Mouse (Mus musculus) CH12.LX (cell line): Measurements from ENCODE around the gene Nbas. TPM values are rescaled to one million over a fixed set of nuclear protein-coding genes. Genes with fewer than 3 reads are reported as not detected.

Experiments used
- DNase-seq: peaks from one replicate; pipeline ENCODE4 v3.0.0-alpha.2; 2013; ENCODE audit errors: extremely low read depth
- H3K27ac ChIP-seq: 2 replicates; pipeline ENCODE4 v1.5.1; 2012; ENCODE audit warnings: low read depth, mild to moderate bottlenecking, control low read depth, moderate library complexity; ENCODE audit not compliant: insufficient read depth
- H3K27me3 ChIP-seq: replicated peaks from 2 replicates; pipeline ENCODE3; 2012; ENCODE audit warnings: inconsistent platforms
- H3K36me3 ChIP-seq, 2 experiments: replicated peaks in 1 of 2; 2 replicates each; pipeline versions ENCODE3 to v1.6.1; 2012; ENCODE audit warnings: inconsistent platforms in 1 of 2, low read length in 1 of 2, mild to moderate bottlenecking in 1 of 2, mixed read lengths in 1 of 2, moderate library complexity in 1 of 2; ENCODE audit not compliant: control insufficient read depth in 1 of 2, insufficient read depth in 1 of 2
- H3K4me1 ChIP-seq, 2 experiments: 2 replicates each; pipeline ENCODE4 v1.6.1; 2012; ENCODE audit warnings: inconsistent platforms in 1 of 2, moderate library complexity in 1 of 2; ENCODE audit not compliant: insufficient read depth in 2 of 2, control insufficient read depth in 1 of 2
- H3K4me2 ChIP-seq: 2 replicates; pipeline ENCODE4 v1.6.1; 2012; ENCODE audit warnings: low read depth, mild to moderate bottlenecking, control low read depth; ENCODE audit not compliant: poor library complexity, insufficient read depth, severe bottlenecking
- H3K4me3 ChIP-seq, 3 experiments: fragments of 150-350 bp in 1 of 3; sonication (generic) in 1 of 3; replicated peaks in 1 of 3; 2 replicates each; pipeline versions ENCODE3 to v1.5.1; 2011 to 2012; ENCODE audit warnings: low read depth in 2 of 3, low read length in 2 of 3, mild to moderate bottlenecking in 2 of 3, moderate library complexity in 2 of 3, control low read depth in 1 of 3, improper control_type of control experiment in 1 of 3, inconsistent platforms in 1 of 3, mixed read lengths in 1 of 3; ENCODE audit not compliant: poor library complexity in 1 of 3
- H3K79me2 ChIP-seq: replicated peaks from 2 replicates; pipeline ENCODE4 v1.6.1; 2012; ENCODE audit warnings: mild to moderate bottlenecking, moderate library complexity; ENCODE audit not compliant: control insufficient read depth, poor library complexity, insufficient read depth, severe bottlenecking; ENCODE audit errors: extremely low read depth
- H3K9ac ChIP-seq: 2 replicates; pipeline ENCODE4 v1.6.1; 2012; ENCODE audit warnings: low read depth, mild to moderate bottlenecking, control low read depth, moderate library complexity; ENCODE audit not compliant: insufficient read depth
- H3K9me3 ChIP-seq: replicated peaks from 2 replicates; pipeline ENCODE3; 2012; ENCODE audit warnings: low read length, inconsistent platforms, mixed read lengths
- BHLHE40 ChIP-seq: IDR thresholded peaks from 2 replicates; pipeline ENCODE4 v1.6.1; 2011; ENCODE audit warnings: mild to moderate bottlenecking, low read depth, low read length, improper control_type of control experiment
- E2F4 ChIP-seq: IDR thresholded peaks from 2 replicates; pipeline ENCODE4 v1.6.1; 2011; ENCODE audit warnings: low read depth, low read length, improper control_type of control experiment; ENCODE audit not compliant: insufficient replicate concordance
- ETS1 ChIP-seq: conservative IDR thresholded peaks from 2 replicates; pipeline ENCODE4 v1.6.1; 2012; ENCODE audit warnings: low read depth, mild to moderate bottlenecking, inconsistent platforms, low read length, improper control_type of control experiment, moderate library complexity
- GABPA ChIP-seq: IDR thresholded peaks from 2 replicates; pipeline ENCODE4 v1.6.1; 2012; ENCODE audit warnings: low read depth, low read length, improper control_type of control experiment, inconsistent platforms; ENCODE audit not compliant: insufficient replicate concordance
- HCFC1 ChIP-seq: IDR thresholded peaks from 2 replicates; pipeline ENCODE4 v1.6.1; 2012; ENCODE audit warnings: low read depth, mild to moderate bottlenecking, inconsistent platforms, low read length, improper control_type of control experiment
- IRF4 ChIP-seq: IDR thresholded peaks from 2 replicates; pipeline ENCODE4 v1.6.1; 2014; ENCODE audit warnings: low read depth, mild to moderate bottlenecking, inconsistent platforms, low read length, improper control_type of control experiment
- JUN ChIP-seq: IDR thresholded peaks from 2 replicates; pipeline ENCODE4 v1.6.1; 2011; ENCODE audit warnings: low read depth, mild to moderate bottlenecking, low read length, improper control_type of control experiment, moderate library complexity; ENCODE audit not compliant: insufficient read depth
- KAT2A ChIP-seq: IDR thresholded peaks from 2 replicates; pipeline ENCODE4 v1.6.1; 2012; ENCODE audit warnings: low read length, improper control_type of control experiment, inconsistent platforms; ENCODE audit not compliant: insufficient replicate concordance
- MAX ChIP-seq: IDR thresholded peaks from 2 replicates; pipeline ENCODE4 v1.6.1; 2011; ENCODE audit warnings: low read length, improper control_type of control experiment
- MYC ChIP-seq: IDR thresholded peaks from 2 replicates; pipeline ENCODE4 v1.6.1; 2011; ENCODE audit warnings: low read depth, mild to moderate bottlenecking, improper control_type of control experiment, low read length
- POLR2A ChIP-seq: IDR thresholded peaks from 2 replicates; pipeline ENCODE4 v1.6.1; 2011; ENCODE audit warnings: low read depth, mild to moderate bottlenecking, improper control_type of control experiment, low read length
- POLR2AphosphoS2 ChIP-seq: IDR thresholded peaks from 2 replicates; pipeline ENCODE4 v1.6.1; 2011; ENCODE audit warnings: low read depth, low read length, improper control_type of control experiment
- RAD21 ChIP-seq: IDR thresholded peaks from 2 replicates; pipeline ENCODE4 v1.6.1; 2011; ENCODE audit warnings: low read depth, mild to moderate bottlenecking, low read length, improper control_type of control experiment, moderate library complexity
- SIN3A ChIP-seq: IDR thresholded peaks from 2 replicates; pipeline ENCODE4 v1.6.1; 2012; ENCODE audit warnings: low read length, improper control_type of control experiment, inconsistent platforms
- TCF12 ChIP-seq: IDR thresholded peaks from 2 replicates; pipeline ENCODE4 v1.6.1; 2014; ENCODE audit warnings: low read depth, mild to moderate bottlenecking, inconsistent platforms, low read length, improper control_type of control experiment
- UBTF ChIP-seq: IDR thresholded peaks from 2 replicates; pipeline ENCODE4 v1.6.1; 2012; ENCODE audit warnings: low read depth, mild to moderate bottlenecking, inconsistent platforms, low read length, improper control_type of control experiment, moderate library complexity
- ZKSCAN1 ChIP-seq: IDR thresholded peaks from 2 replicates; pipeline ENCODE4 v1.6.1; 2012; ENCODE audit warnings: low read depth, inconsistent platforms, low read length, improper control_type of control experiment, borderline replicate concordance
- ZMIZ1 ChIP-seq: IDR thresholded peaks from 2 replicates; pipeline ENCODE4 v1.6.1; 2012; ENCODE audit warnings: low read depth, mild to moderate bottlenecking, inconsistent platforms, low read length, improper control_type of control experiment
- dilution Hi-C: fragments of 300-500 bp; cut with MboI; formaldehyde crosslinking; loops from 2 replicates; pipeline ENCODE4 v1.14.3; 2020; ENCODE audit warnings: low sequenced_read_pairs; ENCODE audit not compliant: extremely low pct_unique_long_range_greater_than_20kb, extremely low pct_ligation_motif_present
- in situ Hi-C: fragments of 300-500 bp; cut with MboI; formaldehyde crosslinking; loops from 3 replicates; pipeline ENCODE4 v1.14.3; 2019; ENCODE audit warnings: low sequenced_read_pairs, low pct_ligation_motif_present, low pct_unique_long_range_greater_than_20kb, mixed read lengths
- polyA plus RNA-seq: library from polyadenylated mRNA; unstranded; fragments of >175 nt; gene quantifications from 2 replicates; pipeline ENCODE4 v1.2.1, GENCODE M21; 2012; ENCODE audit warnings: low read depth; ENCODE audit not compliant: insufficient read length
- total RNA-seq, 2 experiments: library from RNA; depleted of rRNA; stranded (reverse); fragments of 300-350 nt in 1 of 2; fragments of >200 nt in 1 of 2; gene quantifications; 2 replicates each; pipeline ENCODE4 v1.2.3; 2012 to 2014

Nbas gene
- total and polyA plus RNA-seq, 3 experiments = 16.9 to 51.6 (median 22.1) TPM

GRCm38 (mm10) chr12:13615661-13616060 lies 346.7 kb downstream of the Nbas start:
- Histone ChIP-seq H3K4me3 (no peak overlapping the region), H3K4me2 (no peak overlapping the region), H3K36me3 (no peaks in the 10 kb centered on the region), H3K79me2 (no peaks in the 10 kb centered on the region), H3K27me3 (no peaks in the 10 kb centered on the region), H3K4me1 (peaks cover 3 to 33% of the 10 kb centered on the region in 2 experiments; a peak in 3 of 4 replicates), H3K9ac (no peak overlapping the region), H3K9me3 (no peaks in the 10 kb centered on the region), H3K27ac (no peak overlapping the region)
- DNase-seq = no peak
- TF ChIP-seq KAT2A = no peak
- no peak for TF ChIP-seq ETS1
- no peak for TF ChIP-seq BHLHE40
- no peak for TF ChIP-seq IRF4
- TF ChIP-seq JUN = no peak
- dilution Hi-C loops (no loop called here), in situ Hi-C loops (no loop called here)

- H3K27me3 ChIP-seq = no peaks in the 10 kb centered on the region
- in situ Hi-C loops (no loop called here), dilution Hi-C loops (no loop called here)
- H3K9me3 ChIP-seq = no peaks in the 10 kb centered on the region
- TF ChIP-seq E2F4 (no peak), SIN3A (no peak), ZMIZ1 (no peak), TCF12 (no peak), MAX (no peak), ZKSCAN1 (no peak), UBTF (no peak), POLR2A (no peak), RAD21 (no peak), GABPA (no peak), HCFC1 (no peak), MYC (no peak), POLR2AphosphoS2 (no peak)
- no peak overlapping the region for H3K27ac ChIP-seq
- H3K4me1 ChIP-seq = no peaks in the 10 kb centered on the region
- H3K4me2 ChIP-seq = no peak overlapping the region
- H3K36me3 ChIP-seq = no peaks in the 10 kb centered on the region
- no peak for DNase-seq
- no peaks in the 10 kb centered on the region for H3K79me2 ChIP-seq
- H3K9ac ChIP-seq = no peak overlapping the region
- H3K4me3 ChIP-seq = no peak overlapping the region
Observed at GRCm38 (mm10) chr12:13622150-13622822, 353.4 kb downstream of the Nbas start.
